Mouse (Mus musculus) MEL (cell line): ENCODE data around the gene Cldn3. TPM values are rescaled to one million over a fixed set of nuclear protein-coding genes. Genes with fewer than 3 reads are reported as not detected.

Experiments used
- DNase-seq: peaks from one replicate; pipeline ENCODE4 v3.0.0; 2011; ENCODE audit warnings: low read depth, low spot score
- H3K27ac ChIP-seq: 2 replicates; pipeline ENCODE4 v1.5.1; 2012; ENCODE audit warnings: low read depth, mild to moderate bottlenecking, control low read depth, low read length, moderate library complexity; ENCODE audit not compliant: control insufficient read depth
- H3K27me3 ChIP-seq, 2 experiments: fragments of 150-350 bp in 1 of 2; sonication (generic) in 1 of 2; 2 replicates each; pipeline ENCODE4 v1.6.1; 2012; ENCODE audit warnings: low read length in 2 of 2, mild to moderate bottlenecking in 2 of 2, improper control_type of control experiment in 1 of 2, moderate library complexity in 1 of 2; ENCODE audit not compliant: insufficient read depth in 2 of 2, control insufficient read depth in 1 of 2
- H3K36me3 ChIP-seq, 2 experiments: 2 replicates each; pipeline ENCODE4 v1.6.1; 2012 to 2014; ENCODE audit warnings: low read length in 2 of 2, improper control_type of control experiment in 1 of 2, inconsistent platforms in 1 of 2, mild to moderate bottlenecking in 1 of 2; ENCODE audit not compliant: insufficient read depth in 2 of 2, control insufficient read depth in 1 of 2
- H3K4me1 ChIP-seq, 2 experiments: fragments of 150-350 bp in 1 of 2; sonication (generic) in 1 of 2; 2 replicates each; pipeline ENCODE4 v1.6.1; 2012; ENCODE audit warnings: low read length in 2 of 2, improper control_type of control experiment in 1 of 2, mild to moderate bottlenecking in 1 of 2; ENCODE audit not compliant: insufficient read depth in 2 of 2, control insufficient read depth in 1 of 2
- H3K4me3 ChIP-seq, 2 experiments: fragments of 150-350 bp in 1 of 2; sonication (generic) in 1 of 2; 2 replicates each; pipeline ENCODE4 v1.5.1; 2012; ENCODE audit warnings: low read depth in 2 of 2, low read length in 2 of 2, mild to moderate bottlenecking in 2 of 2, moderate library complexity in 2 of 2, control low read depth in 1 of 2, improper control_type of control experiment in 1 of 2; ENCODE audit not compliant: control insufficient read depth in 1 of 2, insufficient read depth in 1 of 2
- H3K79me2 ChIP-seq: 2 replicates; pipeline ENCODE4 v1.6.1; 2012; ENCODE audit warnings: mild to moderate bottlenecking, low read length, moderate library complexity; ENCODE audit not compliant: control insufficient read depth, poor library complexity, insufficient read depth
- H3K9ac ChIP-seq: 2 replicates; pipeline ENCODE4 v1.6.1; 2012; ENCODE audit warnings: low read depth, mild to moderate bottlenecking, control low read depth, low read length, moderate library complexity; ENCODE audit not compliant: control insufficient read depth, poor library complexity, severe bottlenecking
- H3K9me3 ChIP-seq: fragments of 150-350 bp; sonication (generic); replicated peaks from 2 replicates; pipeline ENCODE4 v1.6.1; 2012; ENCODE audit warnings: mild to moderate bottlenecking, low read length, improper control_type of control experiment, moderate library complexity; ENCODE audit not compliant: insufficient read depth
- BHLHE40 ChIP-seq: IDR thresholded peaks from 2 replicates; pipeline ENCODE4 v1.6.1; 2012; ENCODE audit warnings: low read depth, mild to moderate bottlenecking, inconsistent platforms, low read length, improper control_type of control experiment, borderline replicate concordance
- CHD1 ChIP-seq: IDR thresholded peaks from 2 replicates; pipeline ENCODE4 v1.6.1; 2012; ENCODE audit warnings: low read depth, mild to moderate bottlenecking, inconsistent platforms, low read length, improper control_type of control experiment
- CHD2 ChIP-seq: IDR thresholded peaks from 2 replicates; pipeline ENCODE4 v1.6.1; 2011; ENCODE audit warnings: low read length, improper control_type of control experiment
- CTCF ChIP-seq, 3 experiments: IDR thresholded peaks in 2 of 3; conservative IDR thresholded peaks in 1 of 3; 2 replicates each; pipeline ENCODE4 v1.5.1; 2011 to 2012; ENCODE audit warnings: low read length in 3 of 3, low read depth in 2 of 3, mild to moderate bottlenecking in 2 of 3, improper control_type of control experiment in 1 of 3, inconsistent platforms in 1 of 3, mixed read lengths in 1 of 3, moderate library complexity in 1 of 3; ENCODE audit not compliant: control insufficient read depth in 1 of 3, insufficient read depth in 1 of 3, poor library complexity in 1 of 3, severe bottlenecking in 1 of 3
- E2F4 ChIP-seq: IDR thresholded peaks from 2 replicates; pipeline ENCODE4 v1.6.1; 2011; ENCODE audit warnings: low read depth, low read length, improper control_type of control experiment, borderline replicate concordance
- ETS1 ChIP-seq: IDR thresholded peaks from 2 replicates; pipeline ENCODE4 v1.6.1; 2012; ENCODE audit warnings: low read depth, mild to moderate bottlenecking, inconsistent platforms, low read length, improper control_type of control experiment, moderate library complexity
- GABPA ChIP-seq: IDR thresholded peaks from 2 replicates; pipeline ENCODE4 v1.6.1; 2012; ENCODE audit warnings: low read depth, mild to moderate bottlenecking, inconsistent platforms, low read length, improper control_type of control experiment, moderate library complexity
- GATA1 ChIP-seq: IDR thresholded peaks from 2 replicates; pipeline ENCODE4 v1.6.1; 2011; ENCODE audit warnings: low read depth, low read length, improper control_type of control experiment
- HCFC1 ChIP-seq: IDR thresholded peaks from 2 replicates; pipeline ENCODE4 v1.6.1; 2012; ENCODE audit warnings: low read depth, mild to moderate bottlenecking, inconsistent platforms, low read length, improper control_type of control experiment, moderate library complexity
- JUND ChIP-seq: IDR thresholded peaks from 2 replicates; pipeline ENCODE4 v1.6.1; 2011; ENCODE audit warnings: low read depth, mild to moderate bottlenecking, improper control_type of control experiment, low read length
- KAT2A ChIP-seq: conservative IDR thresholded peaks from 2 replicates; pipeline ENCODE4 v1.6.1; 2012; ENCODE audit warnings: low read depth, low read length, improper control_type of control experiment, inconsistent platforms
- MAFK ChIP-seq: IDR thresholded peaks from 2 replicates; pipeline ENCODE4 v1.6.1; 2011; ENCODE audit warnings: low read depth, mild to moderate bottlenecking, low read length, improper control_type of control experiment, borderline replicate concordance
- MAX ChIP-seq: IDR thresholded peaks from 2 replicates; pipeline ENCODE4 v1.6.1; 2011; ENCODE audit warnings: low read length, improper control_type of control experiment
- MAZ ChIP-seq: IDR thresholded peaks from 2 replicates; pipeline ENCODE4 v1.6.1; 2012; ENCODE audit warnings: low read depth, mild to moderate bottlenecking, inconsistent platforms, low read length, improper control_type of control experiment
- MEF2A ChIP-seq: IDR thresholded peaks from 2 replicates; pipeline ENCODE4 v1.6.1; 2014; ENCODE audit warnings: low read depth, mild to moderate bottlenecking, inconsistent platforms, low read length, improper control_type of control experiment; ENCODE audit not compliant: poor library complexity, insufficient replicate concordance, severe bottlenecking; ENCODE audit errors: extremely low read depth
- MXI1 ChIP-seq: IDR thresholded peaks from 2 replicates; pipeline ENCODE4 v1.6.1; 2011; ENCODE audit warnings: mild to moderate bottlenecking, low read depth, low read length, improper control_type of control experiment
- MYC ChIP-seq: IDR thresholded peaks from 2 replicates; pipeline ENCODE4 v1.6.1; 2011; ENCODE audit warnings: low read depth, mild to moderate bottlenecking, low read length, improper control_type of control experiment, moderate library complexity
- NELFE ChIP-seq: IDR thresholded peaks from 2 replicates; pipeline ENCODE4 v1.6.1; 2011; ENCODE audit warnings: low read depth, low read length, improper control_type of control experiment
- NRF1 ChIP-seq: IDR thresholded peaks from 2 replicates; pipeline ENCODE4 v1.6.1; 2014; ENCODE audit warnings: low read depth, mild to moderate bottlenecking, inconsistent platforms, low read length, improper control_type of control experiment, moderate library complexity; ENCODE audit not compliant: poor library complexity, insufficient read depth, severe bottlenecking
- POLR2A ChIP-seq, 2 experiments: IDR thresholded peaks; 2 replicates each; pipeline ENCODE4 v1.6.1; 2011 to 2012; ENCODE audit warnings: low read length in 2 of 2, mild to moderate bottlenecking in 2 of 2, control low read depth in 1 of 2, improper control_type of control experiment in 1 of 2, low read depth in 1 of 2, moderate library complexity in 1 of 2; ENCODE audit not compliant: control insufficient read depth in 1 of 2, insufficient read depth in 1 of 2, poor library complexity in 1 of 2
- POLR2AphosphoS2 ChIP-seq: IDR thresholded peaks from 2 replicates; pipeline ENCODE4 v1.6.1; 2011; ENCODE audit warnings: low read length, improper control_type of control experiment
- POLR2AphosphoS5 ChIP-seq: IDR thresholded peaks from 2 replicates; pipeline ENCODE4 v1.6.1; 2012; ENCODE audit warnings: low read depth, borderline replicate concordance, mild to moderate bottlenecking, inconsistent platforms, low read length, moderate library complexity, mixed read lengths
- RAD21 ChIP-seq: IDR thresholded peaks from 2 replicates; pipeline ENCODE4 v1.6.1; 2011; ENCODE audit warnings: mild to moderate bottlenecking, low read depth, low read length, improper control_type of control experiment
- RCOR1 ChIP-seq: IDR thresholded peaks from 2 replicates; pipeline ENCODE4 v1.6.1; 2012; ENCODE audit warnings: low read depth, mild to moderate bottlenecking, inconsistent platforms, low read length, improper control_type of control experiment
- SIN3A ChIP-seq: IDR thresholded peaks from 2 replicates; pipeline ENCODE4 v1.6.1; 2012; ENCODE audit warnings: low read length, improper control_type of control experiment, inconsistent platforms
- SMC3 ChIP-seq: IDR thresholded peaks from 2 replicates; pipeline ENCODE4 v1.6.1; 2011; ENCODE audit warnings: low read depth, low read length, improper control_type of control experiment
- TAL1 ChIP-seq: IDR thresholded peaks from 2 replicates; pipeline ENCODE4 v1.6.1; 2012; ENCODE audit warnings: mild to moderate bottlenecking, inconsistent platforms, low read length, moderate library complexity, mixed read lengths
- TBP ChIP-seq: IDR thresholded peaks from 2 replicates; pipeline ENCODE4 v1.8.0; 2011; ENCODE audit warnings: low read depth, low read length, improper control_type of control experiment
- TCF12 ChIP-seq: IDR thresholded peaks from 2 replicates; pipeline ENCODE4 v1.6.1; 2014; ENCODE audit warnings: low read depth, mild to moderate bottlenecking, inconsistent platforms, low read length, improper control_type of control experiment, moderate library complexity
- UBTF ChIP-seq: IDR thresholded peaks from 2 replicates; pipeline ENCODE4 v1.6.1; 2012; ENCODE audit warnings: low read depth, mild to moderate bottlenecking, inconsistent platforms, low read length, improper control_type of control experiment, moderate library complexity, borderline replicate concordance; ENCODE audit not compliant: insufficient read depth
- USF2 ChIP-seq, 2 experiments: IDR thresholded peaks; 2 replicates each; pipeline ENCODE4 v1.6.1; 2011 to 2012; ENCODE audit warnings: improper control_type of control experiment in 2 of 2, low read length in 2 of 2, borderline replicate concordance in 1 of 2, inconsistent platforms in 1 of 2, low read depth in 1 of 2, mild to moderate bottlenecking in 1 of 2; ENCODE audit not compliant: insufficient read depth in 1 of 2
- ZC3H11A ChIP-seq: IDR thresholded peaks from 2 replicates; pipeline ENCODE4 v1.6.1; 2012; ENCODE audit warnings: low read depth, mild to moderate bottlenecking, inconsistent platforms, low read length, improper control_type of control experiment
- ZKSCAN1 ChIP-seq: IDR thresholded peaks from 2 replicates; pipeline ENCODE4 v1.6.1; 2012; ENCODE audit warnings: low read depth, mild to moderate bottlenecking, inconsistent platforms, low read length, improper control_type of control experiment, moderate library complexity
- ZMIZ1 ChIP-seq: IDR thresholded peaks from 2 replicates; pipeline ENCODE4 v1.6.1; 2012; ENCODE audit warnings: low read depth, mild to moderate bottlenecking, inconsistent platforms, low read length, improper control_type of control experiment, moderate library complexity
- ZNF384 ChIP-seq: IDR thresholded peaks from 2 replicates; pipeline ENCODE4 v1.6.1; 2012; ENCODE audit warnings: low read depth, mild to moderate bottlenecking, inconsistent platforms, low read length, improper control_type of control experiment
- polyA plus RNA-seq, 2 experiments: library from polyadenylated mRNA; stranded (reverse) in 1 of 2; unstranded in 1 of 2; fragments of >175 nt in 1 of 2; fragments of >200 nt in 1 of 2; gene quantifications; 2 replicates each; pipeline versions ENCODE4 v1.2.1 to v1.2.4; 2012; ENCODE audit warnings: low replicate concordance in 2 of 2, low read depth in 1 of 2; ENCODE audit not compliant: insufficient read length in 2 of 2, insufficient read depth in 1 of 2, missing spikeins in 1 of 2
- total RNA-seq: library from RNA; depleted of rRNA; stranded (reverse); fragments of 300-350 nt; gene quantifications from 2 replicates; pipeline ENCODE4 v1.2.3, GENCODE M21; 2012

The Cldn3 gene
- total and polyA plus RNA-seq, 3 experiments = 1.1 TPM; not detected in 2

DNA sequence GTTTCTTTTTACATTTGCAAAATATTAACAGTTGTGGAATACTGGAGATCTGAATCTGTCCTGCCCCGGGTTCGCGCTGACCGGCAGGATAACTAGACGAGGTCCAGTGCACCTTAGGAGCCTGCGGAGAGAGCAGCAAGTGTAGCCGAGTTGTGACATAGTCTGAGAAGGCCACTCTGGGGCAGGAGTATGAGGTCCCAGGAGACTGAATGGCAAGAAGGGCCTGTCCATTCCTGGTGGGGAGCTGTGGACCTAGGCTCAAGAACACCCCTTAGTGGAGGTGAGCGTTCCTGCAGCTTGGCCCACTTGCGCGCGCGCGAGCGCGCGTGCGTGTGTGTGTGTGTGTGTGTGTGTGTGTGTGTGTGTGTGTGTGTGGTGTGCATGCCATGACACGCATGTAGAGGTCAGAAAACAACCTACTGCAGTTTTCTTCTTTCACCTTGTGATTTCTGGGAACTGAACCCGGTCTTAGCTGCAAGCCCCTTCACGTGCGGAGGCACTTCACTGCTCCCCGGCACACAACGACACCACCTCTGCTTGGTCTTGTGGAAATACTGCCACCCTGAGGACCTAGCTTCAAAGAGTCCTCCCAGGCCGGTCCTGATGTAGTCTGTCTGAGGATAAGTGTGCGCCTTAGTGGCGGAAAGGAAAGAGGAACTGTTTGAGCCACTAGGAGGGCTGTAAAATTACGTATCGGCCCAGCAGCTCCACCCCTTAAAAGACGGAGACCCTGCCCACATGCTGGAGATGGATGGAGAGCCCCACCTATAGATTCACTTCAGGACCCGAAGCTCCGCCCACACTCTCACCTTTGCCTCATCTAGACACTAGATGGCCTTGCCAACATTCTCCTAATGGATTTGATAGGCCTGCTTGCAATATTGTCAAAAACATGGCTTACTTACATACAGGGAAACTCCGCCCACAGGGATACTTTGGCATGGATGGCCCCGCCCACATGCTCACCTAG, 19.9 kb upstream of the Cldn3 start:
- Histone ChIP-seq H3K9ac (peak overlapping the region; percentile 45), H3K4me3 (peak overlapping the region; percentile 34 to 47), H3K4me1 (peaks cover 0 to 3% of the 10 kb centered on the region in 2 experiments; a peak in 2 of 4 replicates), H3K79me2 (no peaks in the 10 kb centered on the region), H3K9me3 (no peaks in the 10 kb centered on the region), H3K27ac (no peak overlapping the region), H3K36me3 (peaks cover 0 to 3% of the 10 kb centered on the region in 2 experiments; a peak in 2 of 4 replicates), H3K27me3 (no peaks in the 10 kb centered on the region; a peak in 1 of 4 replicates)
- peak; percentile 93 for DNase-seq
- TF ChIP-seq CTCF (IDR thresholded peaks at IDR 0.05 in 2 of 3, conservative IDR thresholded peaks at IDR 0.05 in 1 of 3; ENCODE audit: control insufficient read depth in 1 of 3, insufficient read depth in 1 of 3, low read depth in 2 of 3, low read length in 3 of 3, poor library complexity in 1 of 3, severe bottlenecking in 1 of 3) = peak; percentile 9 to 73 (median 55)
- peak; percentile 74 for TF ChIP-seq ZC3H11A
- TF ChIP-seq MAX = peak; percentile 19
- TF ChIP-seq BHLHE40 = peak; percentile 51; the same call in 1 of the 2 replicates
- TF ChIP-seq TBP = no peak
- TF ChIP-seq E2F4 = no peak
- no peak for TF ChIP-seq MEF2A
- no peak for TF ChIP-seq TCF12
- no peak for TF ChIP-seq RCOR1
- TF ChIP-seq RAD21 = peak; percentile 67
- TF ChIP-seq GABPA = no peak
- no peak for TF ChIP-seq ZNF384
- no peak for TF ChIP-seq MYC
- TF ChIP-seq USF2 (IDR thresholded peaks at IDR 0.05; ENCODE audit: borderline replicate concordance in 1 of 2, insufficient read depth in 1 of 2, low read depth in 1 of 2, low read length in 2 of 2) = no peak
- TF ChIP-seq ETS1 = no peak
- 0 out of 2 replicates have a peak, but pooled peaks have one; percentile 2 for TF ChIP-seq HCFC1
- TF ChIP-seq JUND = no peak
- TF ChIP-seq GATA1 = no peak
- TF ChIP-seq CHD2 = no peak
- TF ChIP-seq SIN3A = no peak
- TF ChIP-seq TAL1 = no peak
- peak; percentile 64 for TF ChIP-seq SMC3
- no peak for TF ChIP-seq MAFK
- TF ChIP-seq MXI1 = no peak
- TF ChIP-seq POLR2AphosphoS5 = no peak
- no peak for TF ChIP-seq CHD1
- TF ChIP-seq POLR2A (IDR thresholded peaks at IDR 0.05; ENCODE audit: control insufficient read depth in 1 of 2, insufficient read depth in 1 of 2, low read depth in 1 of 2, low read length in 2 of 2, poor library complexity in 1 of 2) = peak in 1 of 2 experiments; percentile 47; a peak in 1 of 4 replicates
- peak; percentile 53; the same call in 1 of the 2 replicates for TF ChIP-seq NRF1
- TF ChIP-seq MAZ = no peak
- TF ChIP-seq KAT2A = no peak
- TF ChIP-seq ZKSCAN1 = no peak
- no peak for TF ChIP-seq NELFE
- no peak for TF ChIP-seq UBTF
- no peak for TF ChIP-seq ZMIZ1
- TF ChIP-seq POLR2AphosphoS2 = no peak
